Mouse (Mus musculus) kidney, postnatal 4 days (tissue): ENCODE data around the gene Tmem273.

Experiments
- DNase-seq, 2 experiments: peaks; one replicate each; pipeline ENCODE4 v3.0.0; 2021; ENCODE audit warnings: mixed read lengths in 2 of 2

Gene Tmem273

DNA sequence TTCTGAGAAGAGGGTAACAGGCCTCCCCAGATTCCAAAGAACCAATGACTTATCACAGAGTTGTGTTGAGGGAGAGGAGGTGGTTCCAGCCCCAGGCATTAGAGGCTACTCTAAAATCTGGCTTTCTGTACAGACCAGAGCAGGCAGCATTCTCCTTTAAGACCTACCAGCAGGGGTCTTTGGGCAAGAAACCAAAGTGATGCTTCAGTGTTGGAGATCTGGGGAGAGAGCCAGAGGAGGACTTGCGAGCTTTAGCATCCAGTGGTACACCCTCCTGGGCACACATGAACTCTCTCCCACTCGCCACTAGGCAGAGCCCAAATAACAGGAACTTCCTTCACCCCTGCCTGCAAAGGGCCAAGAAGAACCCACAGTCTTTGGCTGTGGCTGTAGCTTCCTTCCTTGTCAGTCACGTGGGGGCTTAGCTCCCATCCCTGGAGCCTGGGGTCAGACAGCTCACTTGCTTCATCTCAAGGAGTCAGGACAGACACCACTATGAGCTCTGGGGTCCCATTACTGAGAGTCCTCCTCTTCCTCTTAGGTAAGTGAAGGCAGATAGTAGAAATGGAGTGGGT is at the start of gene Tmem273:
Gene Tmem273, plus strand, starts transcription at position 408 of the 575 bp plus-strand sequence.
- DNase-seq, result no peak

GRCm38 (mm10) chr14:32736561-32736960 is 49.2 kb upstream of the Tmem273 start:
- peak; percentile 4 to 14 for DNase-seq

GRCm38 (mm10) chr14:32738586-32738985 is 47.2 kb upstream of the Tmem273 start:
- DNase-seq, result no peak

- no peak for DNase-seq
Observed at GRCm38 (mm10) chr14:32748519-32748918, 37.2 kb upstream of the Tmem273 start.

DNA sequence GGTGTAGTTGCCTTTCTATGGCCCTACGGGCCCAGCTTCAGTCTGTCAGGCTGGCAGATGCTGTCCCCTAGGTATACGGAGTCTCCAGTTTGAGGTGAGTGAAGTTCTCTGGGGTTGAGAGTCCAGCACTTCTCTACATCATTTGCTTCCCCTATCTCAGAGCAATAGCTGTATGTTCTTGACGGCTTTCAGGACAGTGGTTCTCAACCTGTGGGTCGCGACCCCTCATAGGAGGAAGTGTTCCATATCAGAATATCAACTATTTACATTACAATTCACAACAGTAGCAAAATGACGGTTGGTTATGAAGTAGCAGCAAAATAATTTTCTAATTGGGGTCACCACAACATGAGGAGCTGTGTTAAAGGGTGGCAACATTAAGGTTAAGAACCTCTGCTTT is 35.0 kb upstream of the Tmem273 start:
- no peak for DNase-seq

- no peak for DNase-seq
Observed at GRCm38 (mm10) chr14:32754286-32754685, 31.5 kb upstream of the Tmem273 start.

DNA sequence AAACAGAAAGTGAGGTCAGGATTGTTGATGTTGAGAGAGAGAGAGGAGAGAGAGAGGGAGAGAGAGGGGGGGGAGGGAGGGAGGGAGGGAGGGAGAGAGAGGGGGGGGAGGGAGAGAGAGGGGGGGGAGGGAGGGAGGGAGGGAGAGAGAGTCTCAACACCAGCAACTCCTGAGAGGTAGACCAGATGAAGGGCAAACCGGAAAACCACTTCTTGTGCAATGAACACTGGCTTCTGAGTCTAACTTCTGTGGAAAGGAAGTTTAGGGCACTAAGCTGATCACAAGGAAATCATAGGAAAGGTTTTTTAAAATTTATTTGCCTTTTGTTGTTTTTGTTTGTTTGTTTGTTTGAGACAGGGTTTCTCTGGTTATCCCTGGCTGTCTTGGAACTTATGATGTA is 23.6 kb upstream of the Tmem273 start:
- DNase-seq, result no peak

GRCm38 (mm10) chr14:32770563-32770962 is 15.2 kb upstream of the Tmem273 start:
- DNase-seq, result no peak

- no peak for DNase-seq
Observed at GRCm38 (mm10) chr14:32772085-32772484, 13.7 kb upstream of the Tmem273 start.

DNA sequence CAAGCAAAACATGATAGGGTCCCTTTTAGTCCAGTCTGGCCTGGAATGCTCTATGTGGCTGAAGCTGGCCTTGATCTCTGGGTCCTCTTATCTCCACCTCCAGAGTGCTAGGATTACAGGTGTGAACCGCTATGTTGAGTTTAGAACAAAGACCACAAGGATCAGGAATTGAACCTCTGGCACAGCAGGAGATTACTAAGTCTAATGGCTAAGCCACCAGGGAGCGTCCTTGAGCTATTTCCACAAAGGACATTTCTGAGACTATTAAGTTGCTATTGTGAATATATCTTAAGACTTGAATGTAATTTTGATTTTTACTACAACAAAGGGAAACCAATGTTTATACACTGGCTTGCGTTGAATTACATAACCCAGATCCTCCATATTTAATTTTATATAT is 13.0 kb upstream of the Tmem273 start:
- DNase-seq, result peak; percentile 62 to 66

- DNase-seq, result no peak
Observed at GRCm38 (mm10) chr14:32773456-32773855, 12.3 kb upstream of the Tmem273 start.

DNA sequence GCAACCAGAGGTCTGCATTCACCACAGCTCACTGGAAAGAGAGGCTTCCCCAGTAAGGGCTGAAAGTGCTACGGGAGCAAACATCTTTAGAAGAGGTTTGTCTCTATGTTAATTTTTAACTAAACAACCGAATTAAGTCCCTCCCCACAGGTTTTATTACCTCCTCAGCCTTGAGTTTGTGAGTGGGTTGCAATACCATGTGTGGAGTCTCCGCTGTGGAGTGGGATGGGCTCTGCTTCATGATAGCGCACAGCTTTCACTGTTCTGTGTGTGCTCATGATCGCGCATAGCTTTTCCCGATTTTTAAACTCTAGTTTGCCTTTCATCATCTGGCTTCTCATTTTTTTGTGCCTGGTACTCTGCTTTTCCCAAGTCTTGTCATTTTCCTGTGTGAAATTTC is 9.7 kb upstream of the Tmem273 start:
- DNase-seq, result no peak

DNA sequence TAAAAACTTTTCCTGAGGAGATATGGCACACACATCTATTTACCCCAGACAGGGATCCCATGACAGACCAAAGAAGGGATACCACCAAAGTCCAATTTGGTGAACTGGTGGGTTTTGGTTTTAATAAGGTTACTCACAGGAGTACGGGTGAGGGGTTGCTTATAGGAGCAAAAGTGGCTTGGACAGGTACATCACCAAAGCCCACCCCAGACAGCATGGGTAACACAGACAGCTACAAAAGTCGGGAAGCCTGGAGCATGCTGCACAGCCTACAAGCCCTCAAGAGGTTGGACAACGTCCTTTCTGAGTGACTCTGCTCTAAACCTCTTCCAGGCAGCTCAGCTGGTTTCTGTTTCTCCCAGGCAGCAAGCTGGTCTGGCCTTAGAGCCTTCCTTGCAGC is 7.4 kb upstream of the Tmem273 start:
- DNase-seq, result no peak

DNA sequence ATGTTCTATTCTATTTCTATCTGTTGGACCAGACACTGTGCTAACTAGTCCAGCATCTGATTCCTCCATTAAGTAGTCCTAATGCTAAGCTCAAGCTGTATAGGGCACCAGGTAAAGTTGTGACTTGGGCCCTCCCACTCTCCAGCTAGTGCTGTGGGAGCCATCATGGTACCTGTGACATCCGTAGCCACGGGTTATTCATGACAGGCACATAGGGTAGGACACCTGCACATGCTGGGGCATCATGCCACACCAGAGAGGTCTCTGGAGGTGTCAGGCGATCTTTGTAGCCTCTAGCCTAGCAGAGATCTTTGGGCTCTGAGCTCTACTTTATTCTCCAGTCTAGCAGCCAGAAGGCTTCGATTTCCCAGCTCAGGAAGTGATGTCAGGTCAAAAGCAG is 2.9 kb upstream of the Tmem273 start:
- DNase-seq, result no peak

DNA sequence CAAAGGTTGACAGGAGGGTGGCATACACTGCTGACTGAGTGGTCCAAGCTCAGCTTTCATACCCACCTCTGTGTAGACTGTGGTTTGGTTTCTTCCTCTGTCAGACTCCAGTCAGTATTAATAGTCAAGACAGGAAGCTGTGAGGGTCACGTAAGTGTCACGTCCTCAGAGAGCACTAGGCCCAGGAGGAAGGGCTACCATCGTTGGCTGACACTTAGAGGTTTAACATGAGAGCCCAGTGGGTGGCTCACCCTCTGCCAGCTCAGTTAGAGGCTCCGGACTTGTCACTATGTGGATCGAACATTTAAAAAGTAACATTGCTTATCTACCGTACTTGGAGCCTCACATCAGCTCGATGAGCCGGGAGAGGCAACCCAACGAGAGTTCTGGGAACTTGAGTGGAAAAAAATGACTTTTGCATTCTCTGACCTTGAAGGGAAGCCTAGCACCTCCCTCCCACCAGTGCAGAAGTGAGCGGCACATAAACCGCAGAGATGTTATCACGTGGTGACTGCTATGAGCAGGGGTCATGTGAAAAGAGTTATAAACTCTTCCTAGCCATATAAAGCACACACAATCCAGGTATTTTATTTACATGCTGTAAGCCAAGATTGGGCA is 1.5 kb upstream of the Tmem273 start:
- no peak for DNase-seq

DNA sequence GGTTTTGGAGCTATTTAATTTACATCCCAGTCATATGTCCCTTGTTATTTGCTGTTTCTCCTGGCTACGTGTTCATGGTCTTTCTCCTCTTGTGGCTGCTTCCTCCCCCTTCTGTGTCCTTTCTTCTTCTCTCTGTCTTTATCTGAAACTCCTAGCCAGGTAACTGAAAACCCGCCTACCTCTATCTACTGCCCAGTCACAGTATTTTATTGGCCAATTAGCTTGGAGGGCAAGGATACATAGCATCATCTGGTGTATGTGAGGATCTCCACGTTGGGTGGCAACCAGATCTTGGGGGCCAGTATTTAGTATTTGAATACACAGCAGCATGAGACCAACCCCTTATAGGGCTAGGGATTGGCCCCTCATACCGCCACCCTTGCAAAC is 1.0 kb upstream of the Tmem273 start:
- DNase-seq, result no peak

GRCm38 (mm10) chr14:32787691-32788090 is 1.9 kb downstream of the Tmem273 start:
- DNase-seq, result no peak

DNA sequence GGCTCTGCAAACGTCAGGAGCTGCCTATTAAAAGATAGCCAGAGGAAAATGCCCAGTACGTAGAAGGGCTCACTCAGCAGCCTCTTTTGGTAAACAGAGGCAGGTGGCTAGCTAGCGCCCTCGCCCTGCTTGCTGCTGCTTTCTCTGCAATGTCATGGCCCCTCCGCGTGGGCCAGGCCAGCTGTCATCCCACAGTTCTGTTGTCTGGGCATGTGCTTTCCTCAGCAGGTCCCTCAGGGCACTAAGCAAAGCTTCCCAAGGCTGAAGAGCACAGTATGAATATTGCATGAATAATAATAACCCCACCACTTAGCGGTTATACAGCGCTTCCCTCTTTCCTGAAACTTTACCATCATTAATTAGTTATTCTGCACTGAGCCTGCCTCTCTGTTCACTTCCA is 10.6 kb downstream of the Tmem273 start:
- no peak for DNase-seq

DNA sequence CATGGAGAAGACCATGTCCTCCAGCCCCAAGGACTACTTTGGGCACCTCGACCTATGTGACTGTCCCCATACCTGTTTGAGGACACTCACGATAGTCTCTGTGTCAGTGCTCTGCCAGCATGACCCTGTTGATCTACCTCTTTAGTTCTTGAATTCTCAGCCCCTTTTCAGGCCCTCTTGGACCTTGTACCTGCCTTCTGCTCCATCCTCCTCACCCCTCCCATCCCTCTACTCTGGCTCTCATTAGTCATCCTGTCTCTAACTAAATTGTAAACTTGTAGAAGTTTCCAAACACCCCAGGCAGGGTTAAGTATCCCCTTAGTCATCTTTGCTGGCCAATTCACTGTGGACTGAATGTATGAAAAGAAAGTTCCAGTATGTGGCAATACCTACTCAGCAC is 12.0 kb downstream of the Tmem273 start:
- DNase-seq, result no peak

- no peak for DNase-seq
Observed at GRCm38 (mm10) chr14:32798355-32798754, 12.6 kb downstream of the Tmem273 start.

DNA sequence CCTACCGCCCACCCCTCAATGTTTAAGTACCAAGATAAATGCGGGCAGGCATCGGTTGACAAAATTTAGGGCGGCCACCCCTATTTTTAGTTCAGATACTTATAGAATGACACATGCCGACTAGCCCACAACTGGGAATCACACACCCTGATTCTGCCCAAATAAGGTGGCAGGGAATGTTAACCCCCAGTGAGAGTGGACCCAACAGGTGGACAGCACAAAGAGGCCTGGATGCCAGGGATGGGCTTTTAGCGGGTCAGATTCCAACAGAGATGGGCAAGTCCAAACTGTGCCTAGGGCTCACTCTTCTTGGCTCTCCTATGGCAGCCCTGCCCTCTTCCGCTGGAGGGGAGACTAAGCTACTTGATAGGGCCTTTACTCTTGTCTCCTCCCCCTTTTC is 14.3 kb downstream of the Tmem273 start:
- DNase-seq, result no peak

DNA sequence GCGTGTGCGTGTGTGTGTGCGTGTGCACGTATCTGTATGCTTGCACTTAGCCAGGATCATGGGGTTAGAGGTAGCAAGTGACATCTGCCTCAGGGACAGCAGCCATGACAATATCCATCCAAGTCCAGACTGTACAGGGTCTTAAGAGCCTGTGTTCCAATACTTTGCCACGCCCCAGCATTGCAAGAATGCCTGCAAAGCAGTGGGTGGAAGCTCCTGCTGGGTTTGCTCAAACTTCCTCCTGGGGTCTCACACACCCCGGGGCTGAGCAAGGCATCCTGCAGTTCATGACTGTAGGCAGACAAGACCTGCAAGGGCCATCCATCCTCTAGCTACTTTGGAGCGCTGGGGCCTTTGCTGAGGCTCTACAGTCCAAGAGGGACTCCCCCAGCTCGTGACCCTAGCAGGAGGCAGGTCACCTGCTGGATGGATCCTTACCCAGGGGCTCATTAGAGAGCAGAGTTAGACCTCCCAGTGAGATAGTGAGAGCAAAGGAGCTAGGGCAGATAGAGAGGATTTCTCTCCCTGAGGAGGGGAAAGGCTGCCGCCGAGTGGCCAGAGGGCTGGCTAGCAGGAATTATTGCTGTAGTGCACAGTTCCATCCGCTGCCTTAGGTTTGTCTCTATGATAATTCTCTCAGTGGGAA is 15.4 kb downstream of the Tmem273 start:
- DNase-seq, result peak; percentile 67 to 72

- DNase-seq, result no peak
Observed at GRCm38 (mm10) chr14:32801662-32802024, 15.9 kb downstream of the Tmem273 start.

DNA sequence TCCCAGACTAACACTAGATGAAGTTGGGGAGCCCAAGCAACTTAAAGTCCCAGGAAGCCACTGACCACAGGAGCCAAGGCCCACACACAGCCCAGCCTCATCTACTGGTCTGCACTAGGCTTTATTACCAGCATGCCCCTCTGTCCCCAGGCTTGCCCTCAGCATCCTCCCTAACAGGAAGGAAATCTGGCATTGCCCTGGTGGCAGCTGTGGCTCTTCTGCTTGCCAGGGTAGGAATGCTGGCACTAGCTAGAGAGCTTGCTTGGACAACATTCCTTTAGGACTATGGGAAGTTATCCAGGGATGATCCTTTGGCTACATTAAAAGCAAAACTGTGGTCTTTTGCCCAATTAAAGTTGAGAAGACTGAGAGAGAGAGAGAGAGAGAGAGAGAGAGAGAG is 24.3 kb downstream of the Tmem273 start:
- no peak for DNase-seq

DNA sequence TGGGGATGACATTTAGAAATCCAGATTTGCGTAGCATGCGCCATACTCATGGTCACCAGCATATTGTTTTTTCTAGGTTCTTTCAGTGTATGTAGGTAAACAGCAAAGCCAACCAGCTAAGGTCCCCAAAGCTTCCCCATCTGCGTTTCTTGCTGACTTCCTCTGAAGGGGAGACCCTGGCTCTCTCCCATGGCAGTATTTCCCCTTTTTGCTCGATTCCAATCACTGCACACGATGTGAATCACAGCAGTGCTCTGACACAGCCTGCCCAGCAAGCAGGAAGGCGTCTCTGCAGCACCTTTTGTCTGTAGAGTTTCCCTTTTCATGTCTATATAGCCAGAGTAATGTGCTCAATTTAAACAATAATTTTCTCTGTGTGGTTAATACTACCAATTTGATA is 26.7 kb downstream of the Tmem273 start:
- no peak for DNase-seq
